Mouse (Mus musculus): Measurements from ENCODE around the gene Olfr524.

- TF ChIP-seq POLR2A (IDR thresholded peaks at IDR 0.05; ENCODE audit: extremely low read depth, insufficient read depth, low read length): no peak
- no peak for TF ChIP-seq CTCF (IDR thresholded peaks at IDR 0.05; ENCODE audit: extremely low read depth, insufficient read depth, low read length)
Observed at GRCm38 (mm10) chr7:140224209-140224608, 18.4 kb upstream of the Olfr524 start.
